Mouse (Mus musculus) liver, adult 2 months (tissue): ENCODE measurements at regions not wholly inside any gene's neighbourhood (a gene's known extent, or its start where the extent isn't known, plus 50 kb on each side); places are given as distances from the start of the nearest gene placed in this dataset.

ENCODE experiments used
- DNase-seq: peaks from one replicate; pipeline ENCODE4 v3.0.0-alpha.2; 2011; ENCODE audit warnings: low read depth, low spot score; ENCODE audit errors: extremely low read depth
- H3K27ac ChIP-seq: fragments of 200-500 bp; replicated peaks from 2 replicates; pipeline ENCODE4 v1.5.1; 2012; ENCODE audit warnings: low read depth, mild to moderate bottlenecking, control low read depth, inconsistent platforms, low read length; ENCODE audit not compliant: insufficient read depth
- H3K27me3 ChIP-seq: fragments of 200-500 bp; 2 replicates; pipeline ENCODE4 v1.6.1; 2012; ENCODE audit warnings: mild to moderate bottlenecking, moderate library complexity, low read length, inconsistent platforms; ENCODE audit not compliant: control insufficient read depth, insufficient read depth
- H3K36me3 ChIP-seq: fragments of 200-500 bp; 2 replicates; pipeline ENCODE4 v1.6.1; 2012; ENCODE audit warnings: low read length, inconsistent platforms; ENCODE audit not compliant: control insufficient read depth, insufficient read depth
- H3K4me1 ChIP-seq: fragments of 200-500 bp; 2 replicates; pipeline ENCODE4 v1.6.1; 2011; ENCODE audit warnings: low read length; ENCODE audit not compliant: control insufficient read depth, insufficient read depth
- H3K4me3 ChIP-seq: fragments of 200-500 bp; 2 replicates; pipeline ENCODE4 v1.5.1; 2011; ENCODE audit warnings: low read depth, mild to moderate bottlenecking, control low read depth, low read length, moderate library complexity; ENCODE audit not compliant: insufficient read depth
- H3K79me2 ChIP-seq: fragments of 200-500 bp; 2 replicates; pipeline ENCODE4 v1.6.1; 2012; ENCODE audit warnings: inconsistent platforms, mild to moderate bottlenecking, low read length, moderate library complexity; ENCODE audit not compliant: control insufficient read depth, insufficient read depth
- H3K9ac ChIP-seq: fragments of 200-500 bp; 2 replicates; pipeline ENCODE4 v1.6.1; 2012; ENCODE audit warnings: low read depth, mild to moderate bottlenecking, control low read depth, inconsistent platforms, low read length
- CTCF ChIP-seq: fragments of 200-500 bp; IDR thresholded peaks from 2 replicates; pipeline ENCODE4 v1.5.1; 2011; ENCODE audit warnings: low read depth, low read length, control low read depth
- POLR2A ChIP-seq: fragments of 200-500 bp; IDR thresholded peaks from 2 replicates; pipeline ENCODE4 v1.6.1; 2011; ENCODE audit warnings: low read length, control low read depth; ENCODE audit not compliant: insufficient read depth; ENCODE audit errors: extremely low read depth
- WGBS: fragments of 180-500 bp; shearing (Covaris S2); methylation state at CpG from one replicate; pipeline ENCODE4 v1.1.7; 2018; 5-methylcytosine and 5-hydroxymethylcytosine counted together

GRCm38 (mm10) chr4:105561611-105562010 is 228.1 kb upstream of the Gm12728 start:
- Histone ChIP-seq H3K9ac (no peak overlapping the region), H3K4me1 (no peaks in the 10 kb centered on the region), H3K27ac (no peak overlapping the region), H3K36me3 (no peaks in the 10 kb centered on the region), H3K79me2 (no peaks in the 10 kb centered on the region), H3K4me3 (no peak overlapping the region), H3K27me3 (no peaks in the 10 kb centered on the region)
- DNase-seq: no peak
- 85% methylated on average over 3 of the region's 3 CpGs for WGBS
- TF ChIP-seq CTCF: no peak
- no peak for TF ChIP-seq POLR2A

GRCm38 (mm10) chr4:105565796-105566195 is 223.9 kb upstream of the Gm12728 start:
- H3K36me3 ChIP-seq: no peaks in the 10 kb centered on the region
- H3K27ac ChIP-seq: no peak overlapping the region
- H3K79me2 ChIP-seq: no peaks in the 10 kb centered on the region
- H3K4me1 ChIP-seq: no peaks in the 10 kb centered on the region
- 87% methylated on average over 7 of the region's 7 CpGs for WGBS
- H3K27me3 ChIP-seq: no peaks in the 10 kb centered on the region
- H3K9ac ChIP-seq: no peak overlapping the region
- H3K4me3 ChIP-seq: no peak overlapping the region
- TF ChIP-seq CTCF (no peak), POLR2A (no peak)
- DNase-seq: no peak

- Histone ChIP-seq H3K27ac (no peak overlapping the region), H3K27me3 (no peaks in the 10 kb centered on the region), H3K36me3 (no peaks in the 10 kb centered on the region), H3K79me2 (no peaks in the 10 kb centered on the region), H3K4me1 (no peaks in the 10 kb centered on the region), H3K4me3 (no peak overlapping the region), H3K9ac (no peak overlapping the region)
- TF ChIP-seq CTCF (no peak), POLR2A (no peak)
- DNase-seq: no peak
- 52% methylated on average over 8 of the region's 8 CpGs for WGBS
Measured at GRCm38 (mm10) chr4:105566513-105567457, 222.9 kb upstream of the Gm12728 start.

GRCm38 (mm10) chr4:105569671-105570070 is 220.0 kb upstream of the Gm12728 start:
- WGBS: 91% methylated on average over 1 of the region's 1 CpGs
- DNase-seq: no peak
- no peaks in the 10 kb centered on the region for H3K36me3 ChIP-seq
- no peak overlapping the region for H3K4me3 ChIP-seq
- H3K79me2 ChIP-seq: no peaks in the 10 kb centered on the region
- H3K27me3 ChIP-seq: no peaks in the 10 kb centered on the region
- H3K27ac ChIP-seq: no peak overlapping the region
- TF ChIP-seq POLR2A: no peak
- TF ChIP-seq CTCF: no peak
- no peaks in the 10 kb centered on the region for H3K4me1 ChIP-seq
- H3K9ac ChIP-seq: no peak overlapping the region

- no peaks in the 10 kb centered on the region for H3K27me3 ChIP-seq
- no peak overlapping the region for H3K4me3 ChIP-seq
- 91% methylated on average over 2 of the region's 2 CpGs for WGBS
- H3K9ac ChIP-seq: no peak overlapping the region
- no peak for DNase-seq
- no peak for TF ChIP-seq POLR2A
- no peak for TF ChIP-seq CTCF
- H3K4me1 ChIP-seq: no peaks in the 10 kb centered on the region
- no peak overlapping the region for H3K27ac ChIP-seq
- H3K79me2 ChIP-seq: no peaks in the 10 kb centered on the region
- H3K36me3 ChIP-seq: no peaks in the 10 kb centered on the region
Measured at GRCm38 (mm10) chr4:105575550-105575949, 214.1 kb upstream of the Gm12728 start.

GRCm38 (mm10) chr4:105580987-105581386 is 208.7 kb upstream of the Gm12728 start:
- H3K4me1 ChIP-seq: no peaks in the 10 kb centered on the region

More at GRCm38 (mm10) chr4:105580987-105581386, 208.7 kb upstream of the Gm12728 start:
- no peak for DNase-seq
- Histone ChIP-seq H3K79me2 (no peaks in the 10 kb centered on the region), H3K4me3 (no peak overlapping the region), H3K27me3 (no peaks in the 10 kb centered on the region), H3K27ac (no peak overlapping the region), H3K36me3 (no peaks in the 10 kb centered on the region), H3K9ac (no peak overlapping the region)
- TF ChIP-seq POLR2A (no peak), CTCF (no peak)
- 87% methylated on average over 7 of the region's 7 CpGs for WGBS
